Mouse (Mus musculus) heart, embryonic 12.5 days (tissue): ENCODE measurements around the gene Gm20909. TPM values are rescaled to one million over a fixed set of nuclear protein-coding genes. Genes with fewer than 3 reads are reported as not detected.
"Not testable (repeated sequence)": the region's sequence is repeated elsewhere in the genome, so short reads cannot be mapped to it uniquely, and the experiment has no call there.

Experiments used
- ATAC-seq: fragments of 200-750 bp; cut with Nextera tagmentation; 2 replicates; pipeline ENCODE4 v1.8.0; 2017; ENCODE audit warnings: moderate TSS enrichment, moderate library complexity; ENCODE audit not compliant: insufficient number of reproducible peaks, low FRiP score
- H3K27ac ChIP-seq: fragments of 300-500 bp; sonication (generic); 2 replicates; pipeline ENCODE4 v1.5.1; 2016; ENCODE audit warnings: mild to moderate bottlenecking, moderate library complexity; ENCODE audit not compliant: poor library complexity, severe bottlenecking
- H3K27me3 ChIP-seq: fragments of 300-500 bp; sonication (generic); replicated peaks from 2 replicates; pipeline ENCODE4 v1.6.1; 2016; ENCODE audit warnings: mild to moderate bottlenecking, moderate library complexity
- H3K36me3 ChIP-seq: fragments of 300-500 bp; sonication (generic); 2 replicates; pipeline ENCODE4 v1.6.1; 2016; ENCODE audit warnings: mild to moderate bottlenecking, moderate library complexity
- H3K4me1 ChIP-seq: fragments of 300-500 bp; sonication (generic); replicated peaks from 2 replicates; pipeline ENCODE4 v1.6.1; 2016; ENCODE audit warnings: mild to moderate bottlenecking
- H3K4me2 ChIP-seq: fragments of 300-500 bp; sonication (generic); 2 replicates; pipeline ENCODE4 v1.6.1; 2016; ENCODE audit warnings: mild to moderate bottlenecking, moderate library complexity
- H3K4me3 ChIP-seq: fragments of 300-500 bp; sonication (generic); 2 replicates; pipeline ENCODE4 v1.5.1; 2016; ENCODE audit warnings: mild to moderate bottlenecking
- H3K9ac ChIP-seq: fragments of 300-500 bp; sonication (generic); 2 replicates; pipeline ENCODE4 v1.6.1; 2016; ENCODE audit warnings: mild to moderate bottlenecking, moderate library complexity
- H3K9me3 ChIP-seq: fragments of 300-500 bp; sonication (generic); replicated peaks from 2 replicates; pipeline ENCODE4 v1.6.1; 2016; ENCODE audit warnings: mild to moderate bottlenecking, moderate library complexity
- WGBS: fragments of 180-500 bp; shearing (Covaris S2); methylation state at CpG from one replicate; pipeline ENCODE4 v1.1.7; 2016; 5-methylcytosine and 5-hydroxymethylcytosine counted together
- polyA plus RNA-seq: library from polyadenylated mRNA; unstranded; fragments of >200 nt; fragmentation: Nextera tagmentation; extraction: Ambion mirVana; gene quantifications from 2 replicates; pipeline ENCODE4 v1.2.1, GENCODE M21; 2016

The Gm20909 gene
- not detected in 2 replicates for polyA plus RNA-seq

DNA sequence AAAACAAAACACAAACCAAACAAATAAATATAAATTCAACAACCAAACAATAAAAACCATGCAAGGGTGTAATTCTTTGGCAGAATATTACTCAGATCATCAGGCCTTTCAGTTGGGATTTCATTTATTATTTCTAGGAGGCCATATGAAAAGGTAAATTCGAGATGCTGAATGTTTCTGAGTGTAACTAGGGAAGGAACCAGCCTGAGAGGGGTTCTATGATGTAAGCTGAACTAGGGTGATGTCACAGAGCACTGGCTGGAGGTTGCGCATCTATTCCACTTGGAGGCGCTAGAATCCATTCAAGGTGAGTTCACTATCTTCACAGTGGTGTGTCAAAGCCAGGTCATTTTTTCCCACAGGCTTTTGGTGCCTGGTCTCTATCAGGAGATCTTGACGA is at the start of gene Gm20909:
Gm20909 (plus strand) TSS at position 301 of the 400 bp plus-strand sequence.
- not testable (repeated sequence) for H3K27me3 ChIP-seq, ATAC-seq, H3K4me3 ChIP-seq, H3K36me3 ChIP-seq, H3K4me1 ChIP-seq, H3K9ac ChIP-seq, H3K4me2 ChIP-seq, H3K9me3 ChIP-seq, H3K27ac ChIP-seq
- no CpG with 5 or more reads among the region's 4 CpGs for WGBS

Other genes starting within 250 kb of the Gm20909 start
- not detected in 2 replicates for gene Gm29866, start 170.9 kb upstream of the Gm20909 start, polyA plus RNA-seq
- gene Gm20865, start 77.0 kb downstream of the Gm20909 start, polyA plus RNA-seq, result not detected in 2 replicates